Mouse (Mus musculus) heart, embryonic 10.5 days (tissue): ENCODE measurements around the gene Trim62. TPM values are rescaled to one million over a fixed set of nuclear protein-coding genes. Genes with fewer than 3 reads are reported as not detected.
A peak's percentile ranks its signal among the peaks of the same experiment; 100 is the strongest.

Experiments used
- DNase-seq: peaks from one replicate; pipeline ENCODE4 v3.0.0-alpha.2; 2017; ENCODE audit warnings: low spot score
- H3K27ac ChIP-seq: fragments of 300-500 bp; sonication (generic); 2 replicates; pipeline ENCODE4 v1.5.1; 2016; ENCODE audit warnings: mild to moderate bottlenecking
- H3K27me3 ChIP-seq: fragments of 300-500 bp; sonication (generic); 2 replicates; pipeline ENCODE4 v1.6.1; 2016; ENCODE audit warnings: mild to moderate bottlenecking; ENCODE audit not compliant: poor library complexity, insufficient read depth, severe bottlenecking
- H3K36me3 ChIP-seq: fragments of 300-500 bp; sonication (generic); 2 replicates; pipeline ENCODE4 v1.6.1; 2016; ENCODE audit warnings: mild to moderate bottlenecking, moderate library complexity
- H3K4me1 ChIP-seq: fragments of 300-500 bp; sonication (generic); 2 replicates; pipeline ENCODE4 v1.6.1; 2016; ENCODE audit warnings: mild to moderate bottlenecking
- H3K4me3 ChIP-seq: fragments of 300-500 bp; sonication (generic); 2 replicates; pipeline ENCODE4 v1.5.1; 2016; ENCODE audit warnings: mild to moderate bottlenecking, moderate library complexity
- H3K9me3 ChIP-seq: fragments of 300-500 bp; sonication (generic); 2 replicates; pipeline ENCODE4 v1.6.1; 2016; ENCODE audit warnings: mild to moderate bottlenecking, moderate library complexity
- WGBS: fragments of 180-500 bp; shearing (Covaris S2); methylation state at CpG from one replicate; pipeline ENCODE4 v1.1.7; 2016; 5-methylcytosine and 5-hydroxymethylcytosine counted together
- polyA plus RNA-seq: library from polyadenylated mRNA; unstranded; fragments of >200 nt; fragmentation: Nextera tagmentation; extraction: Ambion mirVana; gene quantifications from 2 replicates; pipeline ENCODE4 v1.2.1, GENCODE M21; 2016

Trim62 gene
- polyA plus RNA-seq, 1 experiment from 2014 or later, result 6.5 TPM

DNA sequence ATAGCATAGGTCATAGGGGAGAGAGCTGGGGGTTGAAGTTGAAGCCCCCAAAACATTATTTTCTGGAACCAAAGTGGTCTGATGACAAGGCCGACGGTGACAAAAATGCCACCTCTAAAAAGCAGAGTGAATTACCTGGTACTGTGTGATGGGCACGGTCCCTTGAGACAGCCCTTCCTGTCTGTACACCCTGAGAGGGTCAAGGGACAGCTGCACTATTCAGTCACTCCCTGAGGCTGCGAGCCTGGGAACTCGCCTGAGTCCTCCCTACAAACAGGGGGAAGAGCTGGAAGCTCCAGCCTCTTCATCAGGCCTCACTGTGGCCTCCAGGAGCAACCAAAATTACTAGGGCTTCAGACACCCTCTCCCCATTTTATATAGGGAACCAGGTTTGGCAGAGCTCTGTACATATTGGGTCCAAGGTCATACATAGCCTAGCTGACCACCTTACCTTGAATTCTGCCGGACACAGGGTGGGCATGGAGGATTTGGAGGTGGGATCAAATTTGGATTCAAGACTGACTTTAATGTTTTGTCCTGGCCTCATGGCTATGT lies 5.1 kb downstream of the Trim62 start:
- H3K9me3 ChIP-seq, result no peaks in the 10 kb centered on the region
- peaks cover 12% of the 10 kb centered on the region; the same call in 1 of the 2 replicates for H3K36me3 ChIP-seq
- DNase-seq, result no peak
- H3K27me3 ChIP-seq, result peaks cover 30% of the 10 kb centered on the region
- H3K27ac ChIP-seq, result 0 out of 2 replicates have a peak overlapping the region, but pooled peaks have one; percentile 16
- WGBS, result 78% methylated on average over 6 of the region's 6 CpGs
- H3K4me3 ChIP-seq, result no peak overlapping the region
- H3K4me1 ChIP-seq, result peaks cover 20% of the 10 kb centered on the region

DNA sequence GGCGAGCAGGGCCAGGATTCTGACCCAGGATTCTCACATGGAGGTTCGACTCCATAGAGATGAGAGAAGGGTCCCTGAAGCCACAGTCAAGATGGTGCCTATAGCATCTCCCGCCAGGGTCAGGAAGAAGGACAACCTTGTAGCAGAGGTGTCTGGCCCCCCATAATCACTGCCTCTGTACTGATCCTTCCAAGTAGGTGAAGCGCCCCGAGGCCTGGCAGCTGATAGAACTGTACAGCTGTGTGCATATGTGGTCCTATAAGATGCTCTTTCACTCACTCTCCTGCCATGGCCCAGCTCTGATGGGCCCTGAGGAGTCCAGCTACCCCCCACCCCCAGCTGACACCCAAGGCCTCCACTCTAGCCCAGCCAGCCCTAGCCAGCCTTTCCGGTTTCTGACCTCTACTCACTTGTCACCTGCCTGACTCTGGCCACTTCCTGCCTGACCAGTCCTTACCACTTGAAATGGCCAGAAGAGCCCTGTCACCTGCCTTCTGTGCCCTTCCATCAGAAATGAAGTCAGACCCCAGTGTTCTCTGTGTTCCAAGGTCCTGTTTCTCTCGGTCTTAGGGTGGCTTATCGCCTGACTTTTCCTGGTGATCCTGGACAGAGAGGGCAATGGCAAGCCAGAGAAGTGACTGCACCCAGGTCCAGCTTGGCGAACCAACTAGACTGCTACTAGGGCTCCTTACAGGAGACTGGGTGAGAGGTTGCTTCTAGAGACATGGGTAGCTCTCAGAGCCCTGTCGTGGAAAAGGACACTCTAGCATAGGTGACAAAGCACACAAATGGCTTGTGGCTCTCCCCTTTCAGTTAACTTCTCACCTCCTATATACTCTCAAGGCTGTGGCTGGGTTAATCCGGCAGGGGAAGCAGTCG lies 6.6 kb downstream of the Trim62 start:
- 66% methylated on average over 12 of the region's 12 CpGs for WGBS
- Histone ChIP-seq H3K27me3 (peaks cover 23% of the 10 kb centered on the region), H3K27ac (no peak overlapping the region), H3K9me3 (no peaks in the 10 kb centered on the region), H3K36me3 (peaks cover 12% of the 10 kb centered on the region; the same call in 1 of the 2 replicates), H3K4me3 (no peak overlapping the region), H3K4me1 (0 out of 2 replicates have a peak, but pooled peaks cover 6% of the 10 kb centered on the region)
- no peak for DNase-seq

DNA sequence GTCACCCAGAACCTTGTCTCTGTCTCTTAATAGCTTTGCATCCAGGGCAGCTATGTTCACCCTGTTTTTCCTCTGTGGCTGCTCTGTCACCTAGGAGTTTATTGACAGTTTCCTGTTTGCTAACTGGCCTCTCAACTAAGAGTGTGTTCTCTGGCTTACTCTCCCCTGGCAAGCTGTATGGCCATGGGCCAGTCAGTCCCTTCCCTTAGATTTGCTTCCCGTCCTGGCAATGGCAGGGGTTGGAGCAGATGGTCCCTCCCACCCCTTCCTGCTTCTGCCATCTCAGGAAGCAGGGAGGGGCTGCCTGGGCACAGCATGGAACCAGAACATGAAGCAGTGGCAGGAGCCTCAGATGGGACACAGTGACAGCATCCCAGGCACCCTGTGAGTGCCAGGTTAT lies 7.8 kb downstream of the Trim62 start:
- WGBS, result 25% methylated on average over 1 of the region's 1 CpGs
- 0 out of 2 replicates have a peak, but pooled peaks cover 8% of the 10 kb centered on the region for H3K36me3 ChIP-seq
- H3K4me1 ChIP-seq, result 0 out of 2 replicates have a peak, but pooled peaks cover 6% of the 10 kb centered on the region
- H3K27me3 ChIP-seq, result peaks cover 18% of the 10 kb centered on the region
- no peak overlapping the region for H3K4me3 ChIP-seq
- DNase-seq, result no peak
- H3K27ac ChIP-seq, result peak overlapping the region; percentile 39; the same call in 1 of the 2 replicates
- no peaks in the 10 kb centered on the region for H3K9me3 ChIP-seq

DNA sequence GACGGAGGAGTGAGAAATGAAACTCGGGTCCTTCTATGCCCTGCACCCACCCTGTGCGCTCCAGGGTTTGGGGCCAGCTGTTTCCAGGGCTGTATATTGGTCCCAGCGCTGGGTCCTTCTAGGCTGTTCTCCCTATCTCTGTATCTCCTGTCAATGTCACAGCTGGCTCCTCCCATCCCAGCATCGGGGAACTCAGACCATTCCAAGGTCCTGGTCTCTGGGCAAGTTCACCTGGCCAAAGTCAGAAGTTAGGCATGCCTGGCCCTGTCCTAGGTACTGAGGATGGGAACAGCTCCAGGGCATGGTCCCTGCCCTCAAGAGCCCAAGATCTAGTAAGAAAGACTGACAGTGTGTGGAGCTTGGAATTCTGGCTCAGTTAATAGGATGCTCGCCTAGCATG lies 8.4 kb downstream of the Trim62 start:
- no peak for DNase-seq
- H3K27ac ChIP-seq, result 0 out of 2 replicates have a peak overlapping the region, but pooled peaks have one; percentile 39
- peaks cover 4% of the 10 kb centered on the region; the same call in 1 of the 2 replicates for H3K4me1 ChIP-seq
- H3K36me3 ChIP-seq, result 0 out of 2 replicates have a peak, but pooled peaks cover 7% of the 10 kb centered on the region
- peaks cover 12% of the 10 kb centered on the region for H3K27me3 ChIP-seq
- 77% methylated on average over 6 of the region's 6 CpGs for WGBS
- no peaks in the 10 kb centered on the region for H3K9me3 ChIP-seq
- H3K4me3 ChIP-seq, result no peak overlapping the region

DNA sequence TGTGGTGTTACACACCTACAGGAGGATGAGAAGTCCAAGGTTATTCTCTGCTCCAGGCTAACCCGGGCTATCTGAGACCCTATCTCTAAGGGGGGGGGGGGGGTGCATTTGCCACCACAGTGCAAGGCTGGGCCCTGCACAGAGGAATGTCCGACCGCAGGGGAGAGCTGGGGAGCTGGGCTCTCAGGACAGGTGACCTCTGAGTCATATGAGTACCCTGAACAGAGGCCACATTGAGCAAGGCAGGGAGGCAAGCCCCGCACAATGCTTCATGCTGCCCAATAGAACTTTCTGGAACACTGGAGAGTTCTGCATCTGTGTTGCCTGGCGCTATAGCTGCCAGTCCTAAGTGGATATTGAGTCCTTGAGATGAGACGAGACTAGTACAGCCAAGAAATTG lies 8.8 kb downstream of the Trim62 start:
- H3K27ac ChIP-seq, result no peak overlapping the region
- H3K9me3 ChIP-seq, result no peaks in the 10 kb centered on the region
- 77% methylated on average over 6 of the region's 6 CpGs for WGBS
- H3K4me1 ChIP-seq, result peaks cover 4% of the 10 kb centered on the region; the same call in 1 of the 2 replicates
- H3K27me3 ChIP-seq, result peaks cover 10% of the 10 kb centered on the region
- DNase-seq, result no peak
- H3K4me3 ChIP-seq, result no peak overlapping the region
- H3K36me3 ChIP-seq, result 0 out of 2 replicates have a peak, but pooled peaks cover 4% of the 10 kb centered on the region

DNA sequence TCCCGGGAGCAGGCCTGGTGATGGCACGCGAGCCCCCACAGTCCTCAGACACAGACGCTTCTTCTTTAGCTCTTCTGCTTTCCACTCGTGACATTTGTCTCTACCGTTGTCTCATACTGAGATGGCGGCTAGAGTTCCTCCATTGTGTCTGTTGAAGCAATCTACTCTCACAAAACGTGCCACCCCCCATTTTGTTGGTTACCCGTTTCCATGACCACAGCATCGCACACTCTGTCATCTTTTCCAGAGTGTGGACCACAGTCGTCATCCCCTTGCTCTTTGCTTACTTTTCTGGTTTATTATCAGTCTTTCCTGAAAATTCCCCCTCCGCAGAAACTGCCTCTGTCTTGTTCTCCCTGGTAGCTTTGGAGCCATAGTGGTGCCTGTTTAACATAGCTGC lies 10.7 kb downstream of the Trim62 start:
- no peak overlapping the region for H3K4me3 ChIP-seq
- no peaks in the 10 kb centered on the region for H3K36me3 ChIP-seq
- H3K9me3 ChIP-seq, result no peaks in the 10 kb centered on the region
- peaks cover 5% of the 10 kb centered on the region; the same call in 1 of the 2 replicates for H3K27me3 ChIP-seq
- no peak for DNase-seq
- H3K4me1 ChIP-seq, result peaks cover 21% of the 10 kb centered on the region
- H3K27ac ChIP-seq, result no peak overlapping the region
- 76% methylated on average over 12 of the region's 12 CpGs for WGBS

DNA sequence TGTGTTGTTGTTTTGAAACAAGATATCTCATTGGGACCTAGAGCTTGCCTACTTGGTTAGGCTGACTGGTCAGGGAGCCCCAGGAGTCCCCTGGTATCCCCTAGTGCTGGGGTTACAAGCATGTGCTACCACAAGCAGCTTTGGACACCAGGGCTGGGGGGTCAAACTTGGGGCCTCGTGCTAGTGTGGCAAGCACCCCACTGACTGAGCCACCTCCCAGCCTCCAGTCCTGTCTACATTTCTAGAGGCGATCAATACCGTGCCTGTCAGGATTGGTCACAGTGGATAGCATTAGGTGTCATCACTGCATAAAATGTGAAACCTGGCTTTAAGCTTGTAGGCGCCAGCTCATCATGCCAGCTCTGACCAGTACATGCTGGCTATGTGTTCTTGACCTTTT lies 12.5 kb downstream of the Trim62 start:
- Histone ChIP-seq H3K27ac (no peak overlapping the region), H3K4me3 (no peak overlapping the region), H3K27me3 (no peaks in the 10 kb centered on the region), H3K4me1 (peaks cover 36% of the 10 kb centered on the region), H3K9me3 (no peaks in the 10 kb centered on the region), H3K36me3 (no peaks in the 10 kb centered on the region)
- DNase-seq, result no peak
- 89% methylated on average over 4 of the region's 4 CpGs for WGBS

DNA sequence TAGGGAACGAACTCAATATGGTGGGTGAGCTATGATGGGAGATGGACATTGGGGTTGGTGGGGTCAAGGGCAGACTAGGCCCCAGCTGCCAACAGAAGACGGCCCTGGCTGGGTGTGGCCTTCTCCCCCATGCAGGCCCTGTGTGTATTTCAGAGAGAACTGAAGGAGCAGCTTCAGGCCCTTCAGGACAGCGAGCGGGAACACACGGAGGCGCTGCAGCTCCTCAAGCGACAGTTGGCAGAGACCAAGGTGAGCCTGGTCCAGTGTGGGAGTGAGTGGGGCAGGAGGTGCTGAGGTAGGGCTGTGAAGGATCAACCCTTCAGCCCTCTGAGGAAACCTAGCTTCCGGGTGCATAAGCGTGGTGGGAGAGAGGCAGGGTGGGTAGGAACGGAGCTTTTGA lies 13.3 kb downstream of the Trim62 start:
- no peak overlapping the region for H3K4me3 ChIP-seq
- 94% methylated on average over 10 of the region's 10 CpGs for WGBS
- no peak for DNase-seq

DNA sequence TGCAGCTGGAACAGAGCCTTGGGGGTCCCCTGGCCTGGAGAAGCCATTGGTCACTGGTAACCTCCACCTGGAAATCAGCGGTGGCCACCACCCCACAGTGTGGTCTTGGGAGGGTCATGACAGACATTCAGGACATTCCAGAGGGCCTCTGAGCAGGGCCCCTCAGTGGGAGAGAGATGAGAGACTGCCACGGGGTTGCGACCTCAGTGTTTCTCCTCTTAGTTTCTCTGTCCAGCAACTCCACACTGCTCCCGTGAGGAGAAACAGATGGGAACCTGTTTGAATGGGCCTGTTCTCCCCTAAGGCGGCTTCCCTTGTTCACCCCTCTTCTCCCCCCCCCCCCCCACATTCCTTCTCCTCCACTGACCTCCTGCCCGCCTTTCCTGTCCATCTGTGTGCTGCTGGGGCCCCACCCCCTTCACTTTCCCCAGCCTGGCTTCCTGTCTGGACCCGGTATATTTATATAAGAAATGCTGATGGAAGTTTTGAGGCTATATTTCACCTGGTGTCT lies 14.6 kb downstream of the Trim62 start:
- H3K4me1 ChIP-seq, result peaks cover 36% of the 10 kb centered on the region

More for the DNA sequence above, 13.3 kb downstream of the Trim62 start:
- H3K4me1 ChIP-seq, result peaks cover 36% of the 10 kb centered on the region
- no peaks in the 10 kb centered on the region for H3K36me3 ChIP-seq
- H3K9me3 ChIP-seq, result no peaks in the 10 kb centered on the region
- H3K27ac ChIP-seq, result no peak overlapping the region
- H3K27me3 ChIP-seq, result no peaks in the 10 kb centered on the region

DNA sequence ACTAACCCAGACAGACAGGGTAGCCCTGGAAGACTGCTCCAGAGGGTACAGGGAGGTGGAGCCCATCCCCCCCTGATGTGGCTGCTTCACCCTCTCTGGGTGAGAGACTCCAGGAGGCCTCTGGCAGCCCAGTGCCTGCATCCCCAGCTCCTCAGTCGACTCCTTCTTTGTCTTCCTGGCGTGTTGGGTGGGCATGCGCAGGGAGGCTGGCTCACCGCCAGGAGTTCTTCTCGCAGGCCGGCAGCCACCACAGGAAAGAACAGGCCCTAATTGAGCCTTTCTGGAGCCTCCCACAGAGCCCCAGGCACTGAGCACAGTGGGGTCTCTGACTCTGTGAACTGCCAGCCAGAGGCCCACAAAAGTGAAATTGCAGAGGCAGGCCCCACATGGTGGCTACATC lies 16.0 kb downstream of the Trim62 start:
- Histone ChIP-seq H3K4me1 (peaks cover 42% of the 10 kb centered on the region), H3K9me3 (no peaks in the 10 kb centered on the region), H3K27me3 (no peaks in the 10 kb centered on the region), H3K27ac (peak overlapping the region; percentile 88), H3K36me3 (peaks cover 14% of the 10 kb centered on the region), H3K4me3 (no peak overlapping the region)
- WGBS, result 5% methylated on average over 6 of the region's 6 CpGs
- DNase-seq, result peak; percentile 86

More for the DNA sequence above, 14.6 kb downstream of the Trim62 start:
- no peak overlapping the region for H3K4me3 ChIP-seq
- peak overlapping the region; percentile 88 for H3K27ac ChIP-seq
- H3K27me3 ChIP-seq, result no peaks in the 10 kb centered on the region
- no peaks in the 10 kb centered on the region for H3K9me3 ChIP-seq
- peaks cover 7% of the 10 kb centered on the region for H3K36me3 ChIP-seq
- 6% methylated on average over 7 of the region's 7 CpGs for WGBS
- DNase-seq, result peak; percentile 83

DNA sequence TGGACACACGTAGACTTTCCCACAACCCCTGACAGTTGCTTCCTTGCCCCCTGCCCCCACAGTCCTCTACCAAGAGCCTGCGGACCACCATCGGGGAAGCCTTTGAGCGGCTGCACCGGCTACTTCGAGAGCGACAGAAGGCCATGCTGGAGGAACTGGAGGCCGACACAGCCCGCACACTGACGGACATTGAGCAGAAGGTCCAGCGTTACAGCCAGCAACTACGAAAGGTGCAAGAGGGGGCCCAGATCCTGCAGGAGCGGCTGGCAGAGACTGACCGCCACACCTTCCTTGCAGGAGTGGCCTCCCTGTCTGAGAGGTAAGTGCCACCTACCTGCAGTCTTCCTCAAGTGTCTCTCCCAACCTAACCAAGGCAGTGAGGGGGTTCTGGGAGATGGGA lies 17.1 kb downstream of the Trim62 start:
- H3K4me3 ChIP-seq, result 0 out of 2 replicates have a peak overlapping the region, but pooled peaks have one; percentile 0
- 73% methylated on average over 14 of the region's 14 CpGs for WGBS
- peak overlapping the region; percentile 88 for H3K27ac ChIP-seq

DNA sequence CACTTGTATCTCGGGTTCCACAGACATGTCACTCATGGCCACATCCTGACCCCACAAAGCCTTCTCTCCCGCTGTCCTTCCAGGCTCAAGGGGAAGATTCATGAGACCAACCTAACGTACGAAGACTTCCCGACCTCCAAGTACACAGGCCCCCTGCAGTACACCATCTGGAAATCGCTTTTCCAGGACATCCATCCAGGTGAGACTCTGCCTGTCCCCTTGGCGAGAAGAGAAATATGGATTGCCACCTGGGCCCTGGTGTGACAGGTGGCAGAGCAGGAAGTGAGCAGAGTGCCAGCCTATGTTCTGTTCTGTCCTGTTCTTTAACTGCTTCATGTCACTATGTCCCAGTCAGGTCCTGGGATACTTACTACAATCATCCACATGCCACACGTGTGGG lies 19.0 kb downstream of the Trim62 start:
- H3K36me3 ChIP-seq, result peaks cover 14% of the 10 kb centered on the region
- H3K9me3 ChIP-seq, result no peaks in the 10 kb centered on the region
- WGBS, result 80% methylated on average over 8 of the region's 8 CpGs
- H3K27me3 ChIP-seq, result peaks cover 8% of the 10 kb centered on the region; the same call in 1 of the 2 replicates
- H3K27ac ChIP-seq, result no peak overlapping the region
- H3K4me3 ChIP-seq, result no peak overlapping the region
- no peak for DNase-seq
- H3K4me1 ChIP-seq, result peaks cover 59% of the 10 kb centered on the region

More for the DNA sequence above, 17.1 kb downstream of the Trim62 start:
- Histone ChIP-seq H3K9me3 (no peaks in the 10 kb centered on the region), H3K36me3 (peaks cover 14% of the 10 kb centered on the region), H3K27me3 (no peaks in the 10 kb centered on the region), H3K4me1 (peaks cover 53% of the 10 kb centered on the region)
- DNase-seq, result no peak
